Mouse (Mus musculus) frontal cortex, postnatal 14 days (tissue): ENCODE results near the gene Ncapd2.
"Not testable (repeated sequence)": the region's sequence is repeated elsewhere in the genome, so short reads cannot be mapped to it uniquely, and the experiment has no call there.

Experiments used
- DNase-seq, 2 experiments: peaks; one replicate each; pipeline ENCODE4 v3.0.0; 2022; ENCODE audit warnings: low spot score in 2 of 2

Ncapd2 gene

GRCm38 (mm10) chr6:125164672-125165327 is 26.7 kb downstream of the Ncapd2 start:
- no peak for DNase-seq

GRCm38 (mm10) chr6:125163801-125164657 is 27.5 kb downstream of the Ncapd2 start:
- no peak for DNase-seq

GRCm38 (mm10) chr6:125162615-125163305 is 28.7 kb downstream of the Ncapd2 start:
- DNase-seq, result not testable (repeated sequence)

- DNase-seq, result not testable (repeated sequence)
Measured at GRCm38 (mm10) chr6:125161971-125162370, 29.5 kb downstream of the Ncapd2 start.

GRCm38 (mm10) chr6:125160854-125161760 is 30.4 kb downstream of the Ncapd2 start:
- DNase-seq, result no peak

GRCm38 (mm10) chr6:125160558-125160853 is 31.0 kb downstream of the Ncapd2 start:
- DNase-seq, result no peak

- DNase-seq, result no peak
Measured at GRCm38 (mm10) chr6:125159773-125160557, 31.5 kb downstream of the Ncapd2 start.

- no peak for DNase-seq
Measured at GRCm38 (mm10) chr6:125158944-125159492, 32.5 kb downstream of the Ncapd2 start.

GRCm38 (mm10) chr6:125156903-125157614 is 34.4 kb downstream of the Ncapd2 start:
- no peak for DNase-seq

- no peak for DNase-seq
Measured at GRCm38 (mm10) chr6:125156491-125156890, 35.0 kb downstream of the Ncapd2 start.

GRCm38 (mm10) chr6:125155262-125155661 is 36.2 kb downstream of the Ncapd2 start:
- no peak for DNase-seq

- no peak for DNase-seq
Measured at GRCm38 (mm10) chr6:125154550-125154949, 37.0 kb downstream of the Ncapd2 start.

GRCm38 (mm10) chr6:125153682-125154081 is 37.8 kb downstream of the Ncapd2 start:
- no peak for DNase-seq

GRCm38 (mm10) chr6:125153018-125153389 is 38.5 kb downstream of the Ncapd2 start:
- no peak for DNase-seq

GRCm38 (mm10) chr6:125152212-125153017 is 39.1 kb downstream of the Ncapd2 start:
- no peak for DNase-seq

- no peak for DNase-seq
Measured at GRCm38 (mm10) chr6:125149569-125149950, 41.9 kb downstream of the Ncapd2 start.

- no peak for DNase-seq
Measured at GRCm38 (mm10) chr6:125148926-125149568, 42.5 kb downstream of the Ncapd2 start.

- DNase-seq, result no peak
Measured at GRCm38 (mm10) chr6:125148251-125148925, 43.1 kb downstream of the Ncapd2 start.
